Comparison of ENCODE assay signal across 9 mouse cellular contexts in the genomic region with DNA sequence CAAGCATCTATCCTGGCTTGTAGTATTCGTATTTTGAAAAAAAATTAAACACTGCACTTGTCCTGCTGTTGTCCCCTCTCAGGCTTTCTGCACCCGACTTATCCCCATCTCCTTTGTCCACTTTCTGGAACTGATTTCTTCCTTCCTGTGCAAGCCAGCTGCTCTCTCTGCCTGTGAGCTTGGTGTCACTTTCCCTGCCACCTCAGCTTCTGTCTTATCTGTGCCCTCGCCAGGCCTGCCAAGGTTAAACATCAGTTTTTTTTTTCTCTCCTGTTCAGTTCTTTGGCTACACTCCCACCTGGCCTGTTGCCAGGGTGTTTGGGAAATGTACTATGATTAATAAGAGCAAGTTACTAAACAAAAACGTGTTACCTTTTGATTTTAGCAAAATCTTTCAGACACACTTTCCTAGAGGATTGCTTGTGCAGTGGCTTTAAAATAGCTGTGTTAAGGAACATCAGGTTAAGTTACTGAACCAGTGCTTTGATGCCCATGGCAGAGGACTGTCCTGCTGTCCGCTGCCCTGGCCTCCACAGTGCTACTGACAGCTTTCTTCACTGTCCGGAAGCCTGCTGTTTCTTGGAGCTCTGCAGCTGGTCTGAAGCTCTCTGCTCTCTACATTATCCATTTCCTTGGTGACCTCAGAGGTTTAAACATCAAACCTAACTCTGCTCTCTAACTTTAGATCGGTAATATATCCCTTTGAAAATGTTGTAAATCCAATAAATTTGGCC. TPM values are rescaled to one million over a fixed set of nuclear protein-coding genes. Genes with fewer than 3 reads are reported as not detected.
DNase-seq lines count a peak whose midpoint lies in the region; ATAC-seq and TF ChIP-seq lines count a peak whose summit lies in the region.
"Had no signal": no experiment of that assay in that cellular context is flagged by ENCODE, and none has a peak within 500 bp of the region (broad histone marks: within the 10 kb centered on the region; RNA-seq: fewer than 3 reads in every experiment).

No protein-coding gene starts in this region.

- no peaks in the 10 kb centered on the region for H3K9me3 ChIP-seq in heart, embryonic 15.5 days (replicated peaks)
- H3K9me3 ChIP-seq: liver, embryonic 15.5 days had no signal

- peak overlapping the region; percentile 16 for H3K4me2 ChIP-seq in heart, embryonic 15.5 days
- H3K4me2 ChIP-seq: liver, embryonic 15.5 days had no signal

- H3K4me3 ChIP-seq in cerebellum, adult 2 months (replicated peaks; ENCODE audit: insufficient read depth, low read depth, low read length): no peak overlapping the region
- H3K4me3 ChIP-seq in heart, embryonic 15.5 days: no peak overlapping the region
- H3K4me3 ChIP-seq: liver, embryonic 15.5 days had no signal

- no peaks in the 10 kb centered on the region for H3K36me3 ChIP-seq in heart, embryonic 15.5 days
- H3K36me3 ChIP-seq: liver, embryonic 15.5 days had no signal

- TF ChIP-seq CTCF in cerebellum, adult 2 months (IDR thresholded peaks at IDR 0.05; ENCODE audit: borderline replicate concordance, insufficient read depth, low read depth, low read length): no peak

- WGBS in cerebellum, adult 2 months: 27% methylated on average over 7 of the region's 7 CpGs
- 27% methylated on average over 7 of the region's 7 CpGs for WGBS in heart, embryonic 15.5 days

- peak; percentile 89 for ATAC-seq in heart, embryonic 15.5 days (replicated peaks; ENCODE audit: insufficient number of reproducible peaks, insufficient read depth, low FRiP score, low read depth)
- no peak for ATAC-seq in monocyte, adult 5-6 weeks (replicated peaks; ENCODE audit: insufficient number of reproducible peaks, low FRiP score, low TSS enrichment, poor library complexity, severe bottlenecking)

- peak; percentile 69 for DNase-seq in ovary, adult 18-20 months (ENCODE audit: low spot score)
- no peak for DNase-seq in ovary, postnatal 10 days (ENCODE audit: low spot score)
- peak; percentile 66 for DNase-seq in cerebellum, adult 2 months
- DNase-seq in lung, postnatal 10 days: peak; percentile 62
- no peak for DNase-seq in layer of hippocampus, adult 9-10 months (ENCODE audit: low spot score)
- DNase-seq in frontal cortex, postnatal 36 days (ENCODE audit: low spot score in 2 of 2): no peak

- H3K27ac ChIP-seq in cerebellum, adult 2 months (ENCODE audit: insufficient read depth, low read length): no peak overlapping the region
- H3K27ac ChIP-seq in heart, embryonic 15.5 days: peak overlapping the region; percentile 79
- H3K27ac ChIP-seq: liver, embryonic 15.5 days had no signal

- no peak for TF ChIP-seq POLR2A in cerebellum, adult 2 months (IDR thresholded peaks at IDR 0.05; ENCODE audit: borderline replicate concordance, insufficient read depth, low read length)

- peaks cover 16% of the 10 kb centered on the region for H3K4me1 ChIP-seq in cerebellum, adult 2 months (ENCODE audit: control insufficient read depth, insufficient read depth, low read length)
- peaks cover 15% of the 10 kb centered on the region for H3K4me1 ChIP-seq in heart, embryonic 15.5 days (replicated peaks)
- H3K4me1 ChIP-seq: liver, embryonic 15.5 days had no signal

- H3K27me3 ChIP-seq in cerebellum, adult 2 months (ENCODE audit: control insufficient read depth, insufficient read depth, low read length): no peaks in the 10 kb centered on the region
- H3K27me3 ChIP-seq in heart, embryonic 15.5 days: peaks cover 5% of the 10 kb centered on the region; the same call in 1 of the 2 replicates

- no peak overlapping the region; the same call in 1 of the 2 replicates for H3K9ac ChIP-seq in heart, embryonic 15.5 days
- H3K9ac ChIP-seq: liver, embryonic 15.5 days had no signal

RNA-seq across cellular contexts. Expression of a gene that starts 11.7 kb away (rescaled TPM):
- 45.4 and 50.6 TPM in 2 replicates for polyA plus RNA-seq in cerebellum, adult 2 months (2012; rRNA removed)
- 0.34 and 0.91 TPM in 2 replicates for polyA plus RNA-seq in heart, embryonic 15.5 days (2015; fragmentation: Nextera tagmentation; extraction: Ambion mirVana)
- not detected in 3 replicates for total RNA-seq in monocyte, adult 5-6 weeks (2017)

Comparison
In these comparisons a context has a peak if more than half of its experiments do, and no peak if none do; other contexts are left out.
1. DNase-seq: peak in ovary, adult 18-20 months (single experiment), cerebellum, adult 2 months (2 of 2) and lung, postnatal 10 days (single experiment); none in ovary, postnatal 10 days (single experiment), layer of hippocampus, adult 9-10 months (single experiment) and frontal cortex, postnatal 36 days (0 of 2).
2. RNA of a gene that starts 11.7 kb away (polyA plus RNA-seq): 45.4 to 50.6 TPM in cerebellum, adult 2 months; 0.34 to 0.91 TPM in heart, embryonic 15.5 days; every median in the first group is over 10 times any median in the second.